Mouse (Mus musculus) heart, embryonic 15.5 days (tissue): Measurements from ENCODE around the gene Tor2a. TPM values are rescaled to one million over a fixed set of nuclear protein-coding genes. Genes with fewer than 3 reads are reported as not detected.

Experiments used
- ATAC-seq: fragments of 200-750 bp; cut with Nextera tagmentation; replicated peaks from 2 replicates; pipeline ENCODE4 v1.8.0; 2017; ENCODE audit warnings: low read depth, moderate TSS enrichment; ENCODE audit not compliant: insufficient number of reproducible peaks, insufficient read depth, low FRiP score
- H3K27ac ChIP-seq: fragments of 300-500 bp; sonication (generic); 2 replicates; pipeline ENCODE4 v1.5.1; 2015; ENCODE audit warnings: mild to moderate bottlenecking, inconsistent platforms
- H3K27me3 ChIP-seq: fragments of 300-500 bp; sonication (generic); 2 replicates; pipeline ENCODE4 v1.6.1; 2015; ENCODE audit warnings: inconsistent platforms
- H3K36me3 ChIP-seq: fragments of 300-500 bp; sonication (generic); 2 replicates; pipeline ENCODE4 v1.6.1; 2015; ENCODE audit warnings: mild to moderate bottlenecking, inconsistent platforms
- H3K4me1 ChIP-seq: fragments of 300-500 bp; sonication (generic); replicated peaks from 2 replicates; pipeline ENCODE4 v1.6.1; 2015; ENCODE audit warnings: inconsistent platforms
- H3K4me2 ChIP-seq: fragments of 300-500 bp; sonication (generic); 2 replicates; pipeline ENCODE4 v1.6.1; 2015; ENCODE audit warnings: inconsistent platforms, mild to moderate bottlenecking, moderate library complexity
- H3K4me3 ChIP-seq: fragments of 300-500 bp; sonication (generic); 2 replicates; pipeline ENCODE4 v1.5.1; 2015; ENCODE audit warnings: mild to moderate bottlenecking, inconsistent platforms
- H3K9ac ChIP-seq: fragments of 300-500 bp; sonication (generic); 2 replicates; pipeline ENCODE4 v1.6.1; 2015; ENCODE audit warnings: mild to moderate bottlenecking, inconsistent platforms
- H3K9me3 ChIP-seq: fragments of 300-500 bp; sonication (generic); replicated peaks from 2 replicates; pipeline ENCODE4 v1.6.1; 2016; ENCODE audit warnings: inconsistent platforms
- WGBS: fragments of 180-500 bp; shearing (Covaris S2); methylation state at CpG from one replicate; pipeline ENCODE4 v1.1.7; 2015; ENCODE audit warnings: mixed read lengths; 5-methylcytosine and 5-hydroxymethylcytosine counted together
- polyA plus RNA-seq: library from polyadenylated mRNA; unstranded; fragments of >200 nt; fragmentation: Nextera tagmentation; extraction: Ambion mirVana; gene quantifications from 2 replicates; pipeline ENCODE4 v1.2.1, GENCODE M21; 2015

The Tor2a gene
- polyA plus RNA-seq, 1 experiment from 2014 or later = 31.2 TPM

- WGBS = 50% methylated on average over 4 of the region's 4 CpGs
- H3K4me1 ChIP-seq = peaks cover 62% of the 10 kb centered on the region
- peak overlapping the region; percentile 74 for H3K4me2 ChIP-seq
Observed at GRCm38 (mm10) chr2:32731911-32732310, 25.1 kb upstream of the Tor2a start.

GRCm38 (mm10) chr2:32732695-32733094 lies 24.3 kb upstream of the Tor2a start:
- Histone ChIP-seq H3K4me1 (peaks cover 59% of the 10 kb centered on the region), H3K27ac (peak overlapping the region; percentile 18; the same call in 1 of the 2 replicates), H3K4me3 (no peak overlapping the region), H3K9ac (no peak overlapping the region), H3K27me3 (no peaks in the 10 kb centered on the region), H3K4me2 (no peak overlapping the region), H3K36me3 (no peaks in the 10 kb centered on the region), H3K9me3 (no peaks in the 10 kb centered on the region)
- WGBS = 74% methylated on average over 6 of the region's 6 CpGs
- ATAC-seq = no peak

More at GRCm38 (mm10) chr2:32731911-32732310, 25.1 kb upstream of the Tor2a start:
- peak overlapping the region; percentile 38; the same call in 1 of the 2 replicates for H3K9ac ChIP-seq
- no peak for ATAC-seq
- no peaks in the 10 kb centered on the region for H3K27me3 ChIP-seq
- no peaks in the 10 kb centered on the region for H3K9me3 ChIP-seq
- H3K36me3 ChIP-seq = no peaks in the 10 kb centered on the region
- peak overlapping the region; percentile 76 for H3K27ac ChIP-seq
- no peak overlapping the region for H3K4me3 ChIP-seq

- H3K4me2 ChIP-seq = 0 out of 2 replicates have a peak overlapping the region, but pooled peaks have one; percentile 10
- peaks cover 52% of the 10 kb centered on the region for H3K4me1 ChIP-seq
- H3K36me3 ChIP-seq = no peaks in the 10 kb centered on the region
Observed at GRCm38 (mm10) chr2:32734480-32734879, 22.6 kb upstream of the Tor2a start.

GRCm38 (mm10) chr2:32734933-32735332 lies 22.1 kb upstream of the Tor2a start:
- no peak overlapping the region for H3K4me3 ChIP-seq
- no peaks in the 10 kb centered on the region for H3K9me3 ChIP-seq
- H3K27me3 ChIP-seq = peaks cover 4% of the 10 kb centered on the region; the same call in 1 of the 2 replicates
- no peak overlapping the region for H3K9ac ChIP-seq
- H3K36me3 ChIP-seq = no peaks in the 10 kb centered on the region
- peaks cover 52% of the 10 kb centered on the region for H3K4me1 ChIP-seq
- H3K27ac ChIP-seq = peak overlapping the region; percentile 79
- WGBS = 44% methylated on average over 4 of the region's 4 CpGs
- ATAC-seq = peak; percentile 67
- 0 out of 2 replicates have a peak overlapping the region, but pooled peaks have one; percentile 10 for H3K4me2 ChIP-seq

More at GRCm38 (mm10) chr2:32734480-32734879, 22.6 kb upstream of the Tor2a start:
- peak overlapping the region; percentile 79 for H3K27ac ChIP-seq
- 44% methylated on average over 4 of the region's 4 CpGs for WGBS
- no peak overlapping the region for H3K4me3 ChIP-seq
- no peak; the same call in 1 of the 2 replicates for ATAC-seq
- H3K27me3 ChIP-seq = no peaks in the 10 kb centered on the region
- no peaks in the 10 kb centered on the region for H3K9me3 ChIP-seq
- no peak overlapping the region for H3K9ac ChIP-seq

GRCm38 (mm10) chr2:32736306-32736829 lies 20.7 kb upstream of the Tor2a start:
- Histone ChIP-seq H3K36me3 (no peaks in the 10 kb centered on the region), H3K9me3 (no peaks in the 10 kb centered on the region), H3K4me3 (no peak overlapping the region), H3K27me3 (peaks cover 15% of the 10 kb centered on the region), H3K4me1 (peaks cover 47% of the 10 kb centered on the region), H3K9ac (no peak overlapping the region), H3K27ac (peak overlapping the region; percentile 34; the same call in 1 of the 2 replicates), H3K4me2 (no peak overlapping the region)
- ATAC-seq = no peak
- WGBS = 38% methylated on average over 3 of the region's 3 CpGs

GRCm38 (mm10) chr2:32737008-32737407 lies 20.0 kb upstream of the Tor2a start:
- H3K9ac ChIP-seq = no peak overlapping the region
- H3K36me3 ChIP-seq = no peaks in the 10 kb centered on the region
- no peak for ATAC-seq
- no peaks in the 10 kb centered on the region for H3K9me3 ChIP-seq
- no peak overlapping the region for H3K4me3 ChIP-seq
- H3K4me2 ChIP-seq = no peak overlapping the region
- peaks cover 48% of the 10 kb centered on the region for H3K4me1 ChIP-seq
- peaks cover 21% of the 10 kb centered on the region for H3K27me3 ChIP-seq
- WGBS = 59% methylated on average over 6 of the region's 6 CpGs
- no peak overlapping the region for H3K27ac ChIP-seq

- WGBS = 60% methylated on average over 4 of the region's 4 CpGs
- peaks cover 36% of the 10 kb centered on the region for H3K27me3 ChIP-seq
- ATAC-seq = no peak
Observed at GRCm38 (mm10) chr2:32739311-32739710, 17.7 kb upstream of the Tor2a start.

GRCm38 (mm10) chr2:32740916-32741272 lies 16.1 kb upstream of the Tor2a start, which contains the start of gene 6330409D20Rik:
TSS of gene 6330409D20Rik (minus strand) at chr2:32741016.
- peak within 1 kb of the TSS; percentile 69 for H3K4me2 ChIP-seq
- H3K4me1 ChIP-seq = peaks cover 28% of the 10 kb centered on the region
- peaks cover under 1% of the 10 kb centered on the region; the same call in 1 of the 2 replicates for H3K36me3 ChIP-seq
- no peak within 1 kb of the TSS for H3K27ac ChIP-seq
- peak within 1 kb of the TSS; percentile 48 for H3K4me3 ChIP-seq
- H3K9me3 ChIP-seq = no peaks in the 10 kb centered on the region
- no peak; the same call in 1 of the 2 replicates for ATAC-seq
- peaks cover 36% of the 10 kb centered on the region for H3K27me3 ChIP-seq
- peak within 1 kb of the TSS; percentile 41; the same call in 1 of the 2 replicates for H3K9ac ChIP-seq
- WGBS = 12% methylated on average over 11 of the region's 11 CpGs

More at GRCm38 (mm10) chr2:32739311-32739710, 17.7 kb upstream of the Tor2a start:
- H3K27ac ChIP-seq = no peak overlapping the region
- no peaks in the 10 kb centered on the region for H3K36me3 ChIP-seq
- H3K4me3 ChIP-seq = no peak overlapping the region
- H3K4me2 ChIP-seq = no peak overlapping the region
- H3K4me1 ChIP-seq = peaks cover 42% of the 10 kb centered on the region
- H3K9me3 ChIP-seq = no peaks in the 10 kb centered on the region
- H3K9ac ChIP-seq = no peak overlapping the region

- ATAC-seq = peak; percentile 48; the same call in 1 of the 2 replicates
- Histone ChIP-seq H3K4me3 (peak overlapping the region; percentile 48), H3K9ac (peak overlapping the region; percentile 41; the same call in 1 of the 2 replicates), H3K27ac (no peak overlapping the region), H3K36me3 (peaks cover 4% of the 10 kb centered on the region; the same call in 1 of the 2 replicates), H3K9me3 (no peaks in the 10 kb centered on the region), H3K4me2 (peak overlapping the region; percentile 69), H3K4me1 (peaks cover 23% of the 10 kb centered on the region), H3K27me3 (peaks cover 36% of the 10 kb centered on the region)
- WGBS = 11% methylated on average over 44 of the region's 58 CpGs
Observed at GRCm38 (mm10) chr2:32741273-32742172, 15.5 kb upstream of the Tor2a start.

- no peak for ATAC-seq
- no peak overlapping the region for H3K9ac ChIP-seq
- H3K4me2 ChIP-seq = peak overlapping the region; percentile 69
- peak overlapping the region; percentile 48; the same call in 1 of the 2 replicates for H3K4me3 ChIP-seq
- H3K9me3 ChIP-seq = no peaks in the 10 kb centered on the region
- H3K27me3 ChIP-seq = peaks cover 36% of the 10 kb centered on the region
- H3K4me1 ChIP-seq = peaks cover 21% of the 10 kb centered on the region
- 33% methylated on average over 18 of the region's 18 CpGs for WGBS
- H3K27ac ChIP-seq = no peak overlapping the region
- H3K36me3 ChIP-seq = peaks cover 7% of the 10 kb centered on the region; the same call in 1 of the 2 replicates
Observed at GRCm38 (mm10) chr2:32742173-32742531, 14.9 kb upstream of the Tor2a start.
